Mouse (Mus musculus) lung, postnatal 0 days (tissue): ENCODE measurements around the gene Jazf1.

Experiments used
- CTCF ChIP-seq: IDR thresholded peaks from 2 replicates; pipeline ENCODE4 v1.5.1; 2016; ENCODE audit warnings: antibody characterized with exemption, mild to moderate bottlenecking
- EP300 ChIP-seq: IDR thresholded peaks from 2 replicates; pipeline ENCODE4 v1.6.1; 2016; ENCODE audit warnings: antibody characterized with exemption, mild to moderate bottlenecking, control low read depth

DNA sequence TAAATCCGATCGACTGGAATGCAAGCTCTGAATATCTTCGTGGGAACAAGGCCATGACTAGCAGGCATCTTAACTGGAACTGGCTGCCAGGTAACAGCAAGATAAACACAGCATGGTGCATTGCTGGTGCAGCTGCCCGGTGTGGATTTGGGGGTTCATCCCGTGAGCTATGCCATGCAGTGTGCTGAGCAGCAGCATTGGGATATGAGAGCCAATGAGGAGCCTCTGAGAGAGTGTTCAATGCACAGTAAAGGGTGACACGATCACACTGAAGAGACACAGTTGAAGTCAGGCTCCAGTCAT is 105.0 kb downstream of the Jazf1 start:
- no peak for TF ChIP-seq CTCF
- TF ChIP-seq EP300 = no peak
